Mouse (Mus musculus): ENCODE results near the gene Ascl4.
A peak's percentile ranks its signal among the peaks of the same experiment; 100 is the strongest.

The Ascl4 gene

GRCm38 (mm10) chr10:85969894-85970620, 42.6 kb downstream of the Ascl4 start:
- ATAC-seq (ENCODE audit: low TSS enrichment) = no peak

- ATAC-seq (ENCODE audit: low TSS enrichment) = no peak
Observed at GRCm38 (mm10) chr10:85971826-85972225, 44.3 kb downstream of the Ascl4 start.

GRCm38 (mm10) chr10:85972915-85973314, 45.4 kb downstream of the Ascl4 start:
- peak; percentile 44; the same call in 1 of the 2 replicates for ATAC-seq (ENCODE audit: low TSS enrichment)

- ATAC-seq (ENCODE audit: low TSS enrichment) = no peak
Observed at GRCm38 (mm10) chr10:85989412-85990115, 62.1 kb downstream of the Ascl4 start.

- no peak for ATAC-seq (ENCODE audit: low TSS enrichment)
Observed at GRCm38 (mm10) chr10:85992412-85992811, 64.9 kb downstream of the Ascl4 start.

- no peak for ATAC-seq (ENCODE audit: low TSS enrichment)
Observed at GRCm38 (mm10) chr10:85993836-85994235, 66.4 kb downstream of the Ascl4 start.

- ATAC-seq (ENCODE audit: low TSS enrichment) = no peak
Observed at GRCm38 (mm10) chr10:85994543-85995104, 67.1 kb downstream of the Ascl4 start.

Measured in frontal cortex, adult (tissue).